15 mouse cellular contexts compared by ENCODE assay signal in genomic region chr3:144577366-144578340, GRCm38 (mm10). TPM values are rescaled to one million over a fixed set of nuclear protein-coding genes. Genes with fewer than 3 reads are reported as not detected.
DNase-seq lines count a peak whose midpoint lies in the region; ATAC-seq and TF ChIP-seq lines count a peak whose summit lies in the region.
"Had no signal": no experiment of that assay in that cellular context is flagged by ENCODE, and none has a peak within 500 bp of the region (broad histone marks: within the 10 kb centered on the region; RNA-seq: fewer than 3 reads in every experiment).

No protein-coding gene starts in this region.

- WGBS in liver, adult 2 months, result 20% methylated on average over 10 of the region's 10 CpGs
- 78% methylated on average over 10 of the region's 10 CpGs for WGBS in liver, embryonic 11.5 days
- 62% methylated on average over 10 of the region's 10 CpGs for WGBS in intestine, embryonic 14.5 days

- no peak overlapping the region for H3K4me3 ChIP-seq in liver, adult 2 months (ENCODE audit: insufficient read depth, low read depth, low read length)
- no peak overlapping the region for H3K4me3 ChIP-seq in liver, embryonic 11.5 days (ENCODE audit: low read depth, low read length)
- H3K4me3 ChIP-seq in intestine, embryonic 14.5 days (ENCODE audit: low read depth, low read length), result no peak overlapping the region
- no peak overlapping the region for H3K4me3 ChIP-seq in myocyte
- H3K4me3 ChIP-seq: embryonic facial prominence, embryonic 13.5 days; heart, embryonic 13.5 days had no signal

- H3K79me2 ChIP-seq in liver, adult 2 months (ENCODE audit: control insufficient read depth, insufficient read depth, low read length), result peaks cover 30% of the 10 kb centered on the region; the same call in 1 of the 2 replicates
- peaks cover 98% of the 10 kb centered on the region for H3K79me2 ChIP-seq in myocyte (ENCODE audit: control insufficient read depth, insufficient read depth)

- TF ChIP-seq CTCF in liver, adult 2 months (IDR thresholded peaks at IDR 0.05; ENCODE audit: low read depth, low read length), result no peak

- no peak overlapping the region for H3K4me2 ChIP-seq in liver, embryonic 11.5 days
- H3K4me2 ChIP-seq in intestine, embryonic 14.5 days (ENCODE audit: low read length), result no peak overlapping the region
- peak overlapping the region; percentile 36 for H3K4me2 ChIP-seq in myocyte (ENCODE audit: low read depth)
- H3K4me2 ChIP-seq: embryonic facial prominence, embryonic 13.5 days; heart, embryonic 13.5 days; lung, embryonic 14.5 days had no signal

- H3ac ChIP-seq in myocyte (ENCODE audit: control insufficient read depth, insufficient read length), result no peak overlapping the region

- no peaks in the 10 kb centered on the region for H3K9me3 ChIP-seq in liver, embryonic 11.5 days (ENCODE audit: control insufficient read depth, low read length)
- no peaks in the 10 kb centered on the region for H3K9me3 ChIP-seq in intestine, embryonic 14.5 days (ENCODE audit: control insufficient read depth, low read length)
- H3K9me3 ChIP-seq: embryonic facial prominence, embryonic 13.5 days; heart, embryonic 13.5 days had no signal

- TF ChIP-seq POLR2A in liver, adult 2 months (IDR thresholded peaks at IDR 0.05; ENCODE audit: extremely low read depth, insufficient read depth, low read length), result no peak
- TF ChIP-seq POLR2A in myocyte (IDR thresholded peaks at IDR 0.05; ENCODE audit: insufficient read length, low read depth), result no peak

- H3K9ac ChIP-seq in liver, adult 2 months (ENCODE audit: low read depth, low read length), result no peak overlapping the region
- no peak overlapping the region for H3K9ac ChIP-seq in liver, embryonic 11.5 days (ENCODE audit: low read depth, low read length)
- H3K9ac ChIP-seq in intestine, embryonic 14.5 days (ENCODE audit: low read length), result no peak overlapping the region
- H3K9ac ChIP-seq: embryonic facial prominence, embryonic 13.5 days; heart, embryonic 13.5 days; lung, embryonic 14.5 days had no signal

- peaks cover 28% of the 10 kb centered on the region for H3K4me1 ChIP-seq in liver, adult 2 months (ENCODE audit: control insufficient read depth, insufficient read depth, low read length)
- H3K4me1 ChIP-seq in liver, embryonic 11.5 days (replicated peaks; ENCODE audit: control insufficient read depth, insufficient read depth, low read length), result peaks cover 16% of the 10 kb centered on the region
- H3K4me1 ChIP-seq in intestine, embryonic 14.5 days (replicated peaks; ENCODE audit: control insufficient read depth, insufficient read depth, low read length), result peaks cover under 1% of the 10 kb centered on the region

- no peaks in the 10 kb centered on the region for H3K27me3 ChIP-seq in liver, adult 2 months (ENCODE audit: control insufficient read depth, insufficient read depth, low read length)
- no peaks in the 10 kb centered on the region for H3K27me3 ChIP-seq in liver, embryonic 11.5 days (replicated peaks; ENCODE audit: control insufficient read depth, insufficient read depth, low read length)
- H3K27me3 ChIP-seq in intestine, embryonic 14.5 days (replicated peaks; ENCODE audit: control insufficient read depth, insufficient read depth, low read length), result no peaks in the 10 kb centered on the region
- H3K27me3 ChIP-seq in myocyte (ENCODE audit: control insufficient read depth, insufficient read depth, insufficient read length), result no peaks in the 10 kb centered on the region
- H3K27me3 ChIP-seq: embryonic facial prominence, embryonic 13.5 days; heart, embryonic 13.5 days had no signal

- peak; percentile 84 for DNase-seq in liver, adult 2 months (ENCODE audit: extremely low read depth, low read depth, low spot score)
- DNase-seq in liver, embryonic 11.5 days (ENCODE audit: low spot score), result no peak
- DNase-seq in NIH3T3 (ENCODE audit: low read depth), result peak; percentile 64
- peak; percentile 48 for DNase-seq in intestine, embryonic 14.5 days (ENCODE audit: low spot score)
- DNase-seq in right cerebral cortex, postnatal 36 days (ENCODE audit: low spot score in 2 of 2), result no peak
- DNase-seq in adrenal gland, postnatal 4 days (ENCODE audit: low spot score in 2 of 2), result no peak
- DNase-seq: adrenal gland, postnatal 14 days; cerebellum, adult 18-20 months; lung, embryonic 14.5 days; midbrain, embryonic 14.5 days had no signal

- no peak for ATAC-seq in liver, embryonic 11.5 days (replicated peaks; ENCODE audit: low FRiP score)
- ATAC-seq in intestine, embryonic 14.5 days (replicated peaks; ENCODE audit: low FRiP score, low TSS enrichment, low read depth), result no peak
- ATAC-seq: activated CD4-positive, CD25-positive, alpha-beta regulatory T cell, adult 4 months had no signal

- H3K36me3 ChIP-seq in liver, adult 2 months (ENCODE audit: control insufficient read depth, insufficient read depth, low read length), result peaks cover 5% of the 10 kb centered on the region; the same call in 1 of the 2 replicates
- H3K36me3 ChIP-seq in liver, embryonic 11.5 days (ENCODE audit: control insufficient read depth, insufficient read depth, low read length), result peaks cover 19% of the 10 kb centered on the region
- peaks cover 57% of the 10 kb centered on the region for H3K36me3 ChIP-seq in intestine, embryonic 14.5 days (ENCODE audit: control insufficient read depth, insufficient read depth, low read length)
- peaks cover 49% of the 10 kb centered on the region for H3K36me3 ChIP-seq in myocyte (ENCODE audit: control insufficient read depth, insufficient read depth)

- H3K27ac ChIP-seq in liver, adult 2 months (replicated peaks; ENCODE audit: insufficient read depth, low read depth, low read length), result peak overlapping the region; percentile 74
- H3K27ac ChIP-seq in liver, embryonic 11.5 days (ENCODE audit: low read depth, low read length), result no peak overlapping the region
- H3K27ac ChIP-seq in intestine, embryonic 14.5 days (ENCODE audit: low read depth), result no peak overlapping the region
- H3K27ac ChIP-seq: embryonic facial prominence, embryonic 13.5 days; heart, embryonic 13.5 days; macrophage had no signal

TF ChIP-seq in myocyte, 11 proteins besides CTCF, POLR2A, EP300 and RAD21:
- TF ChIP-seq MYOD1 (IDR thresholded peaks at IDR 0.05; ENCODE audit: control insufficient read depth in 1 of 3, insufficient read length in 2 of 3, low read depth in 2 of 3) (no peak), REST (IDR thresholded peaks at IDR 0.05; ENCODE audit: insufficient read depth, insufficient read length) (no peak), USF1 (IDR thresholded peaks at IDR 0.05; ENCODE audit: low read depth) (peak; percentile 78)

RNA-seq across cellular contexts. Expression of gene Selenof, which starts 7.5 kb away (rescaled TPM):
- 314 and 385 TPM in 2 replicates for total RNA-seq in liver, adult 2 months (2014; rRNA removed)
- 176 and 235 TPM in 2 replicates for polyA plus RNA-seq in liver, adult 2 months (2012; rRNA removed)
- polyA plus RNA-seq in liver, embryonic 11.5 days (2014; fragmentation: Nextera tagmentation; extraction: Ambion mirVana), result 369 and 370 TPM in 2 replicates
- 448 and 458 TPM in 2 replicates for polyA plus RNA-seq in intestine, embryonic 14.5 days (2014; fragmentation: Nextera tagmentation; extraction: Ambion mirVana)
- polyA plus RNA-seq in myocyte (2012; fragmentation: generic; extraction: Trizol), result 264 TPM
- total RNA-seq in adrenal gland, postnatal 4 days (2021), result 100 to 1,000 TPM; 288 to 291 TPM

RNA-seq across cellular contexts. Expression of gene Hs2st1, which starts 7.7 kb away (rescaled TPM):
- total RNA-seq in liver, adult 2 months (2014; rRNA removed), result 5.4 and 6.0 TPM in 2 replicates
- 1.9 and 2.0 TPM in 2 replicates for polyA plus RNA-seq in liver, adult 2 months (2012; rRNA removed)
- polyA plus RNA-seq in liver, embryonic 11.5 days (2014; fragmentation: Nextera tagmentation; extraction: Ambion mirVana), result 7.2 and 7.3 TPM in 2 replicates
- polyA plus RNA-seq in intestine, embryonic 14.5 days (2014; fragmentation: Nextera tagmentation; extraction: Ambion mirVana), result 13.7 and 14.3 TPM in 2 replicates
- 16.2 TPM for polyA plus RNA-seq in myocyte (2012; fragmentation: generic; extraction: Trizol)
- 10 to 100 TPM; 27.8 to 31.1 TPM for total RNA-seq in adrenal gland, postnatal 4 days (2021)

Comparison
In these comparisons a context has a peak if more than half of its experiments do, and no peak if none do; other contexts are left out.
1. DNase-seq: peak in liver, adult 2 months (single experiment), NIH3T3 (single experiment) and intestine, embryonic 14.5 days (single experiment); none in liver, embryonic 11.5 days (single experiment), right cerebral cortex, postnatal 36 days (0 of 2) and adrenal gland, postnatal 4 days (0 of 2).